Mouse (Mus musculus): ENCODE measurements around the gene Stk40.
"Not testable (repeated sequence)": the region's sequence is repeated elsewhere in the genome, so short reads cannot be mapped to it uniquely, and the experiment has no call there.

The Stk40 gene

GRCm38 (mm10) chr4:126155869-126156268 is 52.1 kb downstream of the Stk40 start:
- no peak for DNase-seq (ENCODE audit: low read depth, low spot score)

- DNase-seq (ENCODE audit: low read depth, low spot score), result no peak
These were observed 52.9 kb downstream of the Stk40 start for GRCm38 (mm10) chr4:126156617-126157016.

- no peak for DNase-seq (ENCODE audit: low read depth, low spot score)
These were observed 53.8 kb downstream of the Stk40 start for GRCm38 (mm10) chr4:126157562-126157961.

GRCm38 (mm10) chr4:126159455-126159854 is 55.7 kb downstream of the Stk40 start:
- no peak for DNase-seq (ENCODE audit: low read depth, low spot score)

GRCm38 (mm10) chr4:126160981-126161380 is 57.2 kb downstream of the Stk40 start:
- no peak for DNase-seq (ENCODE audit: low read depth, low spot score)

- DNase-seq (ENCODE audit: low read depth, low spot score), result no peak
These were observed 57.7 kb downstream of the Stk40 start for GRCm38 (mm10) chr4:126161456-126161855.

- DNase-seq (ENCODE audit: low read depth, low spot score), result no peak
These were observed 58.2 kb downstream of the Stk40 start for GRCm38 (mm10) chr4:126161986-126162385.

GRCm38 (mm10) chr4:126162544-126163066 is 58.8 kb downstream of the Stk40 start:
- DNase-seq (ENCODE audit: low read depth, low spot score), result peak; percentile 40

GRCm38 (mm10) chr4:126163067-126163659 is 59.4 kb downstream of the Stk40 start, which contains the start of gene Sh3d21:
TSS of gene Sh3d21 (minus strand) at chr4:126163491.
- DNase-seq (ENCODE audit: low read depth, low spot score), result no peak

GRCm38 (mm10) chr4:126163685-126164084 is 59.9 kb downstream of the Stk40 start:
- DNase-seq (ENCODE audit: low read depth, low spot score), result no peak

GRCm38 (mm10) chr4:126165092-126165491 is 61.3 kb downstream of the Stk40 start:
- not testable (repeated sequence) for DNase-seq (ENCODE audit: low read depth, low spot score)

- DNase-seq (ENCODE audit: low read depth, low spot score), result no peak
These were observed 62.3 kb downstream of the Stk40 start for GRCm38 (mm10) chr4:126166084-126166483.

GRCm38 (mm10) chr4:126168851-126169250 is 65.1 kb downstream of the Stk40 start:
- DNase-seq (ENCODE audit: low read depth, low spot score), result no peak

- DNase-seq (ENCODE audit: low read depth, low spot score), result not testable (repeated sequence)
These were observed 67.0 kb downstream of the Stk40 start for GRCm38 (mm10) chr4:126170737-126171136.

GRCm38 (mm10) chr4:126173800-126174199 is 70.0 kb downstream of the Stk40 start:
- no peak for DNase-seq (ENCODE audit: low read depth, low spot score)

GRCm38 (mm10) chr4:126175980-126176379 is 72.2 kb downstream of the Stk40 start:
- not testable (repeated sequence) for DNase-seq (ENCODE audit: low read depth, low spot score)

- no peak for DNase-seq (ENCODE audit: low read depth, low spot score)
These were observed 77.6 kb downstream of the Stk40 start for GRCm38 (mm10) chr4:126181170-126181957.

- no peak for DNase-seq (ENCODE audit: low read depth, low spot score)
These were observed 79.3 kb downstream of the Stk40 start for GRCm38 (mm10) chr4:126183034-126183433.

- no peak for DNase-seq (ENCODE audit: low read depth, low spot score)
These were observed 83.3 kb downstream of the Stk40 start for GRCm38 (mm10) chr4:126187096-126187495.
